Mouse (Mus musculus) CH12.LX (cell line): ENCODE measurements around the gene Kpnb1. TPM values are rescaled to one million over a fixed set of nuclear protein-coding genes. Genes with fewer than 3 reads are reported as not detected.
A peak's percentile ranks its signal among the peaks of the same experiment; 100 is the strongest.

ENCODE experiments used
- DNase-seq: peaks from one replicate; pipeline ENCODE4 v3.0.0-alpha.2; 2013; ENCODE audit errors: extremely low read depth
- H3K27ac ChIP-seq: 2 replicates; pipeline ENCODE4 v1.5.1; 2012; ENCODE audit warnings: low read depth, mild to moderate bottlenecking, control low read depth, moderate library complexity; ENCODE audit not compliant: insufficient read depth
- H3K27me3 ChIP-seq: replicated peaks from 2 replicates; pipeline ENCODE3; 2012; ENCODE audit warnings: inconsistent platforms
- H3K36me3 ChIP-seq, 2 experiments: replicated peaks in 1 of 2; 2 replicates each; pipeline versions ENCODE3 to v1.6.1; 2012; ENCODE audit warnings: inconsistent platforms in 1 of 2, low read length in 1 of 2, mild to moderate bottlenecking in 1 of 2, mixed read lengths in 1 of 2, moderate library complexity in 1 of 2; ENCODE audit not compliant: control insufficient read depth in 1 of 2, insufficient read depth in 1 of 2
- H3K4me1 ChIP-seq, 2 experiments: 2 replicates each; pipeline ENCODE4 v1.6.1; 2012; ENCODE audit warnings: inconsistent platforms in 1 of 2, moderate library complexity in 1 of 2; ENCODE audit not compliant: insufficient read depth in 2 of 2, control insufficient read depth in 1 of 2
- H3K4me2 ChIP-seq: 2 replicates; pipeline ENCODE4 v1.6.1; 2012; ENCODE audit warnings: low read depth, mild to moderate bottlenecking, control low read depth; ENCODE audit not compliant: poor library complexity, insufficient read depth, severe bottlenecking
- H3K4me3 ChIP-seq, 3 experiments: fragments of 150-350 bp in 1 of 3; sonication (generic) in 1 of 3; replicated peaks in 1 of 3; 2 replicates each; pipeline versions ENCODE3 to v1.5.1; 2011 to 2012; ENCODE audit warnings: low read depth in 2 of 3, low read length in 2 of 3, mild to moderate bottlenecking in 2 of 3, moderate library complexity in 2 of 3, control low read depth in 1 of 3, improper control_type of control experiment in 1 of 3, inconsistent platforms in 1 of 3, mixed read lengths in 1 of 3; ENCODE audit not compliant: poor library complexity in 1 of 3
- H3K79me2 ChIP-seq: replicated peaks from 2 replicates; pipeline ENCODE4 v1.6.1; 2012; ENCODE audit warnings: mild to moderate bottlenecking, moderate library complexity; ENCODE audit not compliant: control insufficient read depth, poor library complexity, insufficient read depth, severe bottlenecking; ENCODE audit errors: extremely low read depth
- H3K9ac ChIP-seq: 2 replicates; pipeline ENCODE4 v1.6.1; 2012; ENCODE audit warnings: low read depth, mild to moderate bottlenecking, control low read depth, moderate library complexity; ENCODE audit not compliant: insufficient read depth
- H3K9me3 ChIP-seq: replicated peaks from 2 replicates; pipeline ENCODE3; 2012; ENCODE audit warnings: low read length, inconsistent platforms, mixed read lengths
- BHLHE40 ChIP-seq: IDR thresholded peaks from 2 replicates; pipeline ENCODE4 v1.6.1; 2011; ENCODE audit warnings: mild to moderate bottlenecking, low read depth, low read length, improper control_type of control experiment
- CHD1 ChIP-seq: IDR thresholded peaks from 2 replicates; pipeline ENCODE4 v1.6.1; 2012; ENCODE audit warnings: low read depth, low read length, improper control_type of control experiment, inconsistent platforms
- CHD2 ChIP-seq: IDR thresholded peaks from 2 replicates; pipeline ENCODE4 v1.6.1; 2011; ENCODE audit warnings: low read length, improper control_type of control experiment
- ELF1 ChIP-seq: IDR thresholded peaks from 2 replicates; pipeline ENCODE4 v1.6.1; 2014; ENCODE audit warnings: low read depth, mild to moderate bottlenecking, inconsistent platforms, low read length, improper control_type of control experiment
- EP300 ChIP-seq: IDR thresholded peaks from 2 replicates; pipeline ENCODE4 v1.6.1; 2011; ENCODE audit warnings: low read length, improper control_type of control experiment
- ETS1 ChIP-seq: conservative IDR thresholded peaks from 2 replicates; pipeline ENCODE4 v1.6.1; 2012; ENCODE audit warnings: low read depth, mild to moderate bottlenecking, inconsistent platforms, low read length, improper control_type of control experiment, moderate library complexity
- HCFC1 ChIP-seq: IDR thresholded peaks from 2 replicates; pipeline ENCODE4 v1.6.1; 2012; ENCODE audit warnings: low read depth, mild to moderate bottlenecking, inconsistent platforms, low read length, improper control_type of control experiment
- IRF4 ChIP-seq: IDR thresholded peaks from 2 replicates; pipeline ENCODE4 v1.6.1; 2014; ENCODE audit warnings: low read depth, mild to moderate bottlenecking, inconsistent platforms, low read length, improper control_type of control experiment
- JUN ChIP-seq: IDR thresholded peaks from 2 replicates; pipeline ENCODE4 v1.6.1; 2011; ENCODE audit warnings: low read depth, mild to moderate bottlenecking, low read length, improper control_type of control experiment, moderate library complexity; ENCODE audit not compliant: insufficient read depth
- KAT2A ChIP-seq: IDR thresholded peaks from 2 replicates; pipeline ENCODE4 v1.6.1; 2012; ENCODE audit warnings: low read length, improper control_type of control experiment, inconsistent platforms; ENCODE audit not compliant: insufficient replicate concordance
- MAFK ChIP-seq: IDR thresholded peaks from 2 replicates; pipeline ENCODE4 v1.6.1; 2011; ENCODE audit warnings: low read length, improper control_type of control experiment; ENCODE audit not compliant: insufficient replicate concordance
- MAX ChIP-seq: IDR thresholded peaks from 2 replicates; pipeline ENCODE4 v1.6.1; 2011; ENCODE audit warnings: low read length, improper control_type of control experiment
- MAZ ChIP-seq: IDR thresholded peaks from 2 replicates; pipeline ENCODE4 v1.6.1; 2012; ENCODE audit warnings: low read depth, mild to moderate bottlenecking, inconsistent platforms, low read length, improper control_type of control experiment, moderate library complexity
- MEF2A ChIP-seq: IDR thresholded peaks from 2 replicates; pipeline ENCODE4 v1.6.1; 2014; ENCODE audit warnings: low read depth, mild to moderate bottlenecking, inconsistent platforms, low read length, improper control_type of control experiment, borderline replicate concordance
- MXI1 ChIP-seq: IDR thresholded peaks from 2 replicates; pipeline ENCODE4 v1.6.1; 2011; ENCODE audit warnings: mild to moderate bottlenecking, low read depth, low read length, improper control_type of control experiment
- MYC ChIP-seq: IDR thresholded peaks from 2 replicates; pipeline ENCODE4 v1.6.1; 2011; ENCODE audit warnings: low read depth, mild to moderate bottlenecking, improper control_type of control experiment, low read length
- NELFE ChIP-seq: IDR thresholded peaks from 2 replicates; pipeline ENCODE4 v1.6.1; 2011; ENCODE audit warnings: low read depth, low read length, improper control_type of control experiment
- NRF1 ChIP-seq: IDR thresholded peaks from 2 replicates; pipeline ENCODE4 v1.6.1; 2014; ENCODE audit warnings: low read depth, mild to moderate bottlenecking, inconsistent platforms, low read length, improper control_type of control experiment, moderate library complexity
- POLR2A ChIP-seq: IDR thresholded peaks from 2 replicates; pipeline ENCODE4 v1.6.1; 2011; ENCODE audit warnings: low read depth, mild to moderate bottlenecking, improper control_type of control experiment, low read length
- POLR2AphosphoS2 ChIP-seq: IDR thresholded peaks from 2 replicates; pipeline ENCODE4 v1.6.1; 2011; ENCODE audit warnings: low read depth, low read length, improper control_type of control experiment
- RCOR1 ChIP-seq: conservative IDR thresholded peaks from 2 replicates; pipeline ENCODE4 v1.6.1; 2012; ENCODE audit warnings: low read depth, mild to moderate bottlenecking, inconsistent platforms, low read length, improper control_type of control experiment
- SIN3A ChIP-seq: IDR thresholded peaks from 2 replicates; pipeline ENCODE4 v1.6.1; 2012; ENCODE audit warnings: low read length, improper control_type of control experiment, inconsistent platforms
- SMC3 ChIP-seq: IDR thresholded peaks from 2 replicates; pipeline ENCODE4 v1.6.1; 2011; ENCODE audit warnings: low read depth, low read length, improper control_type of control experiment
- TBP ChIP-seq: conservative IDR thresholded peaks from 2 replicates; pipeline ENCODE4 v1.6.1; 2011; ENCODE audit warnings: low read depth, low read length, improper control_type of control experiment
- TCF12 ChIP-seq: IDR thresholded peaks from 2 replicates; pipeline ENCODE4 v1.6.1; 2014; ENCODE audit warnings: low read depth, mild to moderate bottlenecking, inconsistent platforms, low read length, improper control_type of control experiment
- USF2 ChIP-seq: conservative IDR thresholded peaks from 2 replicates; pipeline ENCODE4 v1.6.1; 2011; ENCODE audit warnings: low read depth, low read length, improper control_type of control experiment
- ZKSCAN1 ChIP-seq: IDR thresholded peaks from 2 replicates; pipeline ENCODE4 v1.6.1; 2012; ENCODE audit warnings: low read depth, inconsistent platforms, low read length, improper control_type of control experiment, borderline replicate concordance
- ZMIZ1 ChIP-seq: IDR thresholded peaks from 2 replicates; pipeline ENCODE4 v1.6.1; 2012; ENCODE audit warnings: low read depth, mild to moderate bottlenecking, inconsistent platforms, low read length, improper control_type of control experiment
- ZNF384 ChIP-seq: IDR thresholded peaks from 2 replicates; pipeline ENCODE4 v1.6.1; 2012; ENCODE audit warnings: low read depth, low read length, improper control_type of control experiment, inconsistent platforms
- dilution Hi-C: fragments of 300-500 bp; cut with MboI; formaldehyde crosslinking; loops from 2 replicates; pipeline ENCODE4 v1.14.3; 2020; ENCODE audit warnings: low sequenced_read_pairs; ENCODE audit not compliant: extremely low pct_unique_long_range_greater_than_20kb, extremely low pct_ligation_motif_present
- in situ Hi-C: fragments of 300-500 bp; cut with MboI; formaldehyde crosslinking; loops from 3 replicates; pipeline ENCODE4 v1.14.3; 2019; ENCODE audit warnings: low sequenced_read_pairs, low pct_ligation_motif_present, low pct_unique_long_range_greater_than_20kb, mixed read lengths
- polyA plus RNA-seq: library from polyadenylated mRNA; unstranded; fragments of >175 nt; gene quantifications from 2 replicates; pipeline ENCODE4 v1.2.1, GENCODE M21; 2012; ENCODE audit warnings: low read depth; ENCODE audit not compliant: insufficient read length
- total RNA-seq, 2 experiments: library from RNA; depleted of rRNA; stranded (reverse); fragments of 300-350 nt in 1 of 2; fragments of >200 nt in 1 of 2; gene quantifications; 2 replicates each; pipeline ENCODE4 v1.2.3; 2012 to 2014

Gene Kpnb1
- total and polyA plus RNA-seq, 3 experiments: 194 to 411 (median 234) TPM

DNA sequence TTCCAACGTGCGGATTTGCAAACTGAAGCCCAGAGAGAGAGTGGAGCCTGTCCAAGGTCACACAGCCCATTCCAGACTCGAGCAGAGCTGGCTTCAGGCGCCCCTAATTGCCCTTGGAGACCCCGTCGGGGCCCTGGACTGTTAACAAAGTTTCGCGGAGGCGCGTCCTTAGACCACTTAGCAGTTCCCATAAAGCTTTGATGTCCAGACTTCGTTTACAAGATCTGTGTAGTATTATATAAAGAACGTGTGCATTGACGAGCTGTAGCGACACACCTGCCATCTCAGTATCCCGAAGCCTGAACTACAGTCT, 918 bp upstream of the Kpnb1 start:
- dilution Hi-C loops (no loop called here), in situ Hi-C loops (no loop called here)
- Histone ChIP-seq H3K4me1 (peaks cover 12 to 61% of the 10 kb centered on the region in 2 experiments), H3K79me2 (peaks cover 43% of the 10 kb centered on the region), H3K9ac (peak overlapping the region; percentile 92), H3K27me3 (no peaks in the 10 kb centered on the region), H3K4me2 (peak overlapping the region; percentile 86), H3K36me3 (peaks cover 12 to 25% of the 10 kb centered on the region in 2 experiments), H3K4me3 (peak overlapping the region; percentile 46 to 76 (median 61)), H3K27ac (peak overlapping the region; percentile 79), H3K9me3 (no peaks in the 10 kb centered on the region)
- TF ChIP-seq POLR2AphosphoS2: peak; percentile 17; the same call in 1 of the 2 replicates
- peak; percentile 87 for TF ChIP-seq CHD1
- no peak for TF ChIP-seq SMC3
- TF ChIP-seq USF2: peak; percentile 74
- no peak for TF ChIP-seq MAFK
- TF ChIP-seq MYC: peak; percentile 100
- DNase-seq: no peak

DNA sequence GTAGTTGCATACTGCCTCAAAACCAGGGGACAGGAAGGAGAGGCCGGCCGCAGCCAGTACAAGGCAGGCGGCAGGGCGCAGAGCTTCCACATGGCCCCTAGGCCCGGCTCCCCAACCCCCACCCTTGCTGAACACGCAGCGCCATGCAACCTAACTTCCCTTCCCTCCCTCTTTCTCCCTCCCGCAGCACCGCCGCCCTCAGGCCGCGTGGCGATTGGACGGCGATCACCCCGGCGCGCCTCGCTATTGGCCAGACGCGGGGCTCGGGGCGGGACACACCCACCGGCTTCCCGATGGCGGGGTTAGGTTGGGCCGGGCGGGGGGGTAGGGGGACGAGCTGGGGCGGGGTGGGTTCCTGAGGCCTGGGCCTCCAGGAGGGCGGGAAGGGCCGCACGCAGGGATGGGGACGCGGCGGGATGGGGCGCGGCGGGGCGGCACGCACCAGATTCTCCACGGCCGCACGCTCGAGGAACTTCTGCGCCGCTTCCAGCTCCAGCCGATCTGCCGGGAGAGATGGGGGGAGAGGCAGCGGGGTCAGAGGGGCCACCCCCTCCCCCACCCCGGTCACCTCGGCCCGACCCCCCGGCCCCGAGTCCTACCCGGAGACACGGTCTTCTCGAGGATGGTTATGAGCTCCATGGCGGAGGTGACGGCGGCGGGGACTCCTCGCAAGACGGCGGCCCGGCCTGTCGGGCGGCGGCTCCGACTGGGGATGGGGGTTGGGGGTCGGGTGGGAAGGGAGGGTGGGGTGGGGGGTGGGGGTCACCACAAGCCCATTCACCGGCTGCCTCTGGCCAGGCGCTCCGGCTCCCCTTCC, 526 bp downstream of the Kpnb1 start:
- Histone ChIP-seq H3K9ac (peak overlapping the region; percentile 98), H3K4me2 (peak overlapping the region; percentile 91), H3K27me3 (no peaks in the 10 kb centered on the region), H3K79me2 (peaks cover 58% of the 10 kb centered on the region), H3K9me3 (no peaks in the 10 kb centered on the region), H3K27ac (peak overlapping the region; percentile 88), H3K4me3 (peak overlapping the region; percentile 63 to 86 (median 76)), H3K36me3 (peaks cover 26 to 40% of the 10 kb centered on the region in 2 experiments), H3K4me1 (peaks cover 12 to 68% of the 10 kb centered on the region in 2 experiments)
- in situ Hi-C loops (no loop called here), dilution Hi-C loops (no loop called here)
- peak; percentile 97 for DNase-seq
- TF ChIP-seq TCF12 (peak; percentile 79), ZMIZ1 (peak; percentile 85; the same call in 1 of the 2 replicates), ETS1 (no peak; the same call in 1 of the 2 replicates), SIN3A (peak; percentile 99), HCFC1 (peak; percentile 78), MAZ (peak; percentile 98), POLR2A (peak; percentile 86), MEF2A (peak; percentile 67; the same call in 1 of the 2 replicates), MXI1 (peak; percentile 100), CHD2 (peak; percentile 97), POLR2AphosphoS2 (no peak; the same call in 1 of the 2 replicates), TBP (no peak; the same call in 1 of the 2 replicates), ELF1 (peak; percentile 78), MYC (peak; percentile 99), ZKSCAN1 (no peak), ZNF384 (no peak), BHLHE40 (peak; percentile 29; the same call in 1 of the 2 replicates), EP300 (no peak), CHD1 (no peak; the same call in 1 of the 2 replicates), USF2 (no peak), MAX (peak; percentile 99), KAT2A (peak; percentile 80), RCOR1 (no peak), NELFE (0 out of 2 replicates have a peak, but pooled peaks have one; percentile 60), MAFK (no peak), JUN (no peak), IRF4 (peak; percentile 64), NRF1 (peak; percentile 53; the same call in 1 of the 2 replicates), SMC3 (no peak)
